Mouse (Mus musculus) olfactory bulb, adult 2 months (tissue): ENCODE data around the gene Mllt3.

Source experiments
- CTCF ChIP-seq: fragments of 200-500 bp; IDR thresholded peaks from 2 replicates; pipeline ENCODE4 v1.5.1; 2012; ENCODE audit warnings: low read depth, mild to moderate bottlenecking, low read length, moderate library complexity; ENCODE audit not compliant: insufficient read depth
- POLR2A ChIP-seq: fragments of 200-500 bp; IDR thresholded peaks from 2 replicates; pipeline ENCODE4 v1.6.1; 2012; ENCODE audit warnings: mild to moderate bottlenecking, low read depth, low read length, moderate library complexity; ENCODE audit not compliant: insufficient read depth

GRCm38 (mm10) chr4:87954421-87955083 lies 78.6 kb downstream of the Mllt3 start:
- no peak for TF ChIP-seq CTCF
- TF ChIP-seq POLR2A: no peak
